Mouse (Mus musculus): ENCODE data around the gene Tmem143.
A peak's percentile ranks its signal among the peaks of the same experiment; 100 is the strongest.
"Not testable (repeated sequence)": the region's sequence is repeated elsewhere in the genome, so short reads cannot be mapped to it uniquely, and the experiment has no call there.

Gene Tmem143

GRCm38 (mm10) chr7:45922928-45923761 lies 26.4 kb downstream of the Tmem143 start:
- DNase-seq (ENCODE audit: low spot score in 2 of 2): peak; percentile 94

GRCm38 (mm10) chr7:45923762-45924428 lies 27.2 kb downstream of the Tmem143 start, which contains the start of gene Ccdc114:
Gene Ccdc114 (plus strand): TSS chr7:45924072.
- DNase-seq (ENCODE audit: low spot score in 2 of 2): peak in 1 of 2 experiments; percentile 50

DNA sequence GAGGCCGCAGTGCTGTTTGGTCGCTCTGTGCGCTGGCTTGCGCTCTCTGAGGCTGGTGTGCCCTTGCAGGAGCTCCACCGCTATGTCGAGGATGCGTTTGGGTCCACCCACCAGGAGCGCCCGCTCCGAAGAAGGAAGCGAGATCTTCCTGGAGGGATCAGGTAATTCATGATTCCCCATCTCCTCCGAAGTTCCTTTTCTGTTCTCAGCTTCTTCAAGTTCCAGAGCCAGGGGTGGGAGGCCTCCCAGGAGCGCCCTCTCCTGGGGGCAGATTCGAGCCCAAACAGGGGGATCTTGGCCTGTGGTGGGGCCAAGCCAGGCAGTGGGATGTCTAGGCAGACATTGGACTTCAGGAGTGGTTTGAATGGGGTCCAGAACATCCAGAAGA lies 27.7 kb downstream of the Tmem143 start:
- peak; percentile 55 to 73 for DNase-seq (ENCODE audit: low spot score in 2 of 2)

DNA sequence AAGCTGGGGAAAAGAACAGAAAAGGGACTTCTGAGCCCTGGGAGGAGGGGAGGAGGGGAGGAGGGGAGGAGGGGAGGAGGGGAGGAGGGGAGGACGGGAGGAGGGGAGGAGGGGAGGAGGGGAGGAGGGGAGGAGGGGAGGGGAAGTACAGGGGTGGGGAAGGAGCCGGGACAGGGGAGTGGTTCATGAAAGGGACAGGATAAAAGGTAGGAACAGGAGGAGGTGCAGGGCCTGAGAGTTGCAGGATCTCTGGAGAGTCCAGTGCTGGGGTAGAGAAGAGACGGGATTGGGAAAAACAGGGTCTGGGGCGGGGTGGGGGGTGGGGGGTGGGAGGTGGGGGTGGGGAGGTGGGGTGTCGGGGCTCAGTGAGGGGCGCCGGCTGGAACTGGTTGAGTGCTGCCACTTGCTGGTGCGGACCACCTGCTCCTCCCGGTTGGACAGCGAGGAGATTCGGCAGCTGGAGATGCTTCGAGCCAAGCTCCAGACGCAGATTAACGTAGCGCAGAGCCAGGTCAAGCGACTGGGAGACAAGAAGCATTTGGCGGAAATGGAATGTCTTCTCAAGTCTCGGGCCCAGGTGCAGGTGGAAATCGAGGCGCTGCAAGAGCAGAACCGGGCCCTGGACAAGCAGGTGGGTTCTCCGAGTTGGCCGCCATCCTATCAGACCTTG lies 32.0 kb downstream of the Tmem143 start:
- DNase-seq (ENCODE audit: low spot score in 2 of 2): no peak

- no peak for DNase-seq (ENCODE audit: low spot score in 2 of 2)
These were observed 32.9 kb downstream of the Tmem143 start for GRCm38 (mm10) chr7:45929688-45930087.

DNA sequence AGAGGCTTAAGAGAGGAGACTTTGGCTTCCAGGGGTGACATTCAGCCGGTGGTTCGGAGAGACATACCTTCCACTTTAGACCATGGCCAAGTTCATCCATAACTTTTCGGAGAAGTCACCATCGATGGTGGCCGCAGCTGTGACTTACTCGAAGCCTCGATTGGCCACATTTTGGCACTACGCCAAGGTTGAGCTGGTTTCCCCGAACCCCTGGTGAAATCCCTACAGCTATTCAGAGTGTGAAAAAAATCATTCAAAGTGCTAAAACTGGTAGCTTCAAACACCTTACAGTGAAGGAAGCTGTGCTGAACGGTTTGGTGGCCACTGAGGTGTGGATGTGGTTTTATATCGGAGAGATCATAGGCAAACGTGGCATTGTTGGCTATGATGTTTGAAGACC lies 37.0 kb downstream of the Tmem143 start:
- not testable (repeated sequence) for DNase-seq (ENCODE audit: low spot score in 2 of 2)

GRCm38 (mm10) chr7:45935114-45935513 lies 38.4 kb downstream of the Tmem143 start:
- peak; percentile 57 to 82 for DNase-seq (ENCODE audit: low spot score in 2 of 2)

- DNase-seq (ENCODE audit: low spot score in 2 of 2): no peak
These were observed 43.1 kb downstream of the Tmem143 start for GRCm38 (mm10) chr7:45939836-45940235.

GRCm38 (mm10) chr7:45941986-45942385 lies 45.2 kb downstream of the Tmem143 start:
- no peak for DNase-seq (ENCODE audit: low spot score in 2 of 2)

- DNase-seq (ENCODE audit: low spot score in 2 of 2): not testable (repeated sequence)
These were observed 46.5 kb downstream of the Tmem143 start for GRCm38 (mm10) chr7:45943280-45943679.

DNA sequence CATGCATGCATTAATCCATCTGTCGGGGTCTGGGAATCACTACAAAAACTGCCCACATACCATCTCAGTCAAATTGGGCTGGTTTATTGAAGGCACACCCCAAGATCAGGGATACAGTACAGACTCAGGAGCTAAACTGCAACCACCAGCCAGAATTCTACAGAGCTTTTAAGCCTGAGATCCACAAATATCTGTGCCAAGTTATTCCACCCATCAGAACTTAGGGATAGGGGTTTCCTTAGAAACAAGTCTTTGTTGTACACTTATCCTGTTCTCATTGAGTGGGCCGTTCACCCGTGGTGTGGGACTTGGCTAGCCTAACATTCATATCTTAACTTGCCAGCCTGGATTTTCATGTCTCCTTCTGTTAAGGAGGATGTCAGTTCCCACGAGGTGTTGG lies 52.3 kb downstream of the Tmem143 start:
- no peak for DNase-seq (ENCODE audit: low spot score in 2 of 2)

DNA sequence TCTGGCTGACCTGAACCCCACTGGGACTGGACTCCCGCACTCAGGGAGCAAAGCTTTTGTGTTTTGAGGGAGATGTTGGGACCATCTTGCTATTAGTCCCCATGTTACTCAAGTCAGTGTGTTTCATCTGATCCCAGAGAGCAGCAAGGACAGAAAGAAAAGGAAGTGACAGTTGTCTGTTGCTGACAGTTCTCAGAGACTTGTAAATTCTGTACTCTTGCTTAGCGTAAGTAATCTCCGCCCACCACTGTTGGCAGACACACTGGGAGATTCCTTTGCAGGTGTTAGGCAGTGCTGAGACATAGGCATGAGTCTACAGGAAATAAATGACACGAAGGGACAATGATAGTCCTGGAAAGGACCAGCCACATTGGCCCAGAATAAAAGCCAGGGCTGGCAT lies 59.9 kb downstream of the Tmem143 start:
- DNase-seq (ENCODE audit: low spot score in 2 of 2): no peak

Measured in thymus, postnatal 10 days (tissue).